Mouse (Mus musculus): ENCODE measurements at regions not wholly inside any gene's neighbourhood (a gene's known extent, or its start where the extent isn't known, plus 50 kb on each side); places are given as distances from the start of the nearest gene placed in this dataset.

GRCm38 (mm10) chr3:70324692-70325091 lies 317.3 kb downstream of the Otol1 start:
- no peak for TF ChIP-seq CTCF (IDR thresholded peaks at IDR 0.05)
- TF ChIP-seq EP300 (IDR thresholded peaks at IDR 0.05), result no peak

Measured in lung, postnatal 0 days (tissue).